Mouse (Mus musculus): ENCODE results near the gene Cmtm3. TPM values are rescaled to one million over a fixed set of nuclear protein-coding genes. Genes with fewer than 3 reads are reported as not detected.
"Not testable (repeated sequence)": the region's sequence is repeated elsewhere in the genome, so short reads cannot be mapped to it uniquely, and the experiment has no call there.

Gene Cmtm3
- polyA plus RNA-seq (2015; fragmentation: Nextera tagmentation; extraction: Ambion mirVana): 24.9 and 25.0 TPM in 2 replicates

DNA sequence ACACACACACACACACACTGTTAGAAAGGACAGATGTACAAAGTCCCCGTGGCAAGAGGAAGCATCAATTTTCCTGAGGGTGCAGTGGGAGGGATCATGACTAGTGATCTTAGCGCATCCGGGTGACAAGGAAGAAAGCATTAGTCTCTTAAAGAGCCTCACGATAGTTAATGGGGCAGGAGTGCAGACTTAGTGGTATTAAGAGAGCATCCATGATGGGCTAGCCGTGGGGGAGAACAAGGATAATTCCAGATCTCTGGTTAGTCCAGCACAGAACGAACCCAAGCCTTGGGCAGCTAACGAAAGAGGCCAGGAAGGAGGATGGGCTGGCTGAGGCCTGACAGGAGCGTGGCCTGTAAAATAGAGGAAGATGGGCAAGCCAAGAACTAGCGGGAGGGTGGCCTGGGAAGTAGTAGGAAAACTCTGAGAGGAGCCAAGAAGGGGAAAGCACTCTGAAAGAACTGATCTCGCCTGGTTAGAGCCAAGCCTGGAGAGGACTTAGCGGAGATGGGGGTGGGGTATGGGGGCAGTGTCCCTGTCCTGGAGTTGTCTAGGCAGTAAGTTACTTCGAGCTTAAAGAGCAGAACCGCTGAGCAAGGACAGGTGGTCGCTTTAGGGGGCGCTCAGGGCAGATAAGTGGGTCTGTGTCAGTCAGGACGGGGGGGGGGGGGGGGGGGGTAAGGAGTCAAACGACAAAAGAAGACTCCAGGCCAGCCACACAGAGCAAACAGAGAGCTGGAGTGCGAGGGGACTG is at the start of gene Cmtm3:
Cmtm3 (plus strand) TSS at position 182 of the 754 bp plus-strand sequence.
- peak within 1 kb of the TSS; percentile 85 for H3K27ac ChIP-seq (ENCODE audit: low read depth)

DNA sequence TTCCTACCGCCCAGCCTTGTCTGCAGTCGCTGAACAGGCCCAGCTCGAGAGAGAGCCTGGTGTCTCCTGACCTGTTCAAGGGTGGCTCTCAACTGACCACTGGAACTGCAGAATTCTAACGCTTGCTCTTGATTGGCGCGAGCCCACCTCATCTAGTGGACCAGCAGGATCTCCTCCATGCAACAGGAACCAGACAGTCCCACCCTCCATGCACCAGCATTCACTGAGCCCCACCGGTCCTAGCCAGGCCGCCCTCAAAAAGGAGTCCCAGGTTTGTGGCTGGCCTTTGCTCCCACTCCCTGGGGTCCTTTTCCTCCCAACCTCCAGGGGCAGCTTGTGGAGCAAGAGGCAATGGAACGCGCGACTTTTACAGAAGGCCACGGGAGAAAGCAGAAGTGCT is 46.1 kb upstream of the Cmtm3 start, which contains the start of gene Cmtm2a:
Cmtm2a (minus strand) TSS at position 101 of the 400 bp plus-strand sequence.
- not testable (repeated sequence) for H3K27ac ChIP-seq (ENCODE audit: low read depth); H3K36me3 ChIP-seq (replicated peaks; ENCODE audit: insufficient read depth, low read length); H3K4me2 ChIP-seq (ENCODE audit: low read depth, low read length); ATAC-seq; H3K9ac ChIP-seq (replicated peaks); H3K4me3 ChIP-seq (ENCODE audit: low read depth, low read length); H3K27me3 ChIP-seq (ENCODE audit: insufficient read depth, low read length); DNase-seq; H3K9me3 ChIP-seq (ENCODE audit: low read length); H3K4me1 ChIP-seq (ENCODE audit: insufficient read depth)
- WGBS (ENCODE audit: insufficient replicate concordance): 73% methylated on average over 12 of the region's 12 CpGs

More for the DNA sequence above, at the start of gene Cmtm3:
- peak within 1 kb of the TSS; percentile 78 for H3K4me2 ChIP-seq (ENCODE audit: low read depth, low read length)
- H3K4me3 ChIP-seq (ENCODE audit: low read depth, low read length): peak within 1 kb of the TSS; percentile 51
- ATAC-seq: no peak
- H3K9ac ChIP-seq (replicated peaks): peak within 1 kb of the TSS; percentile 69
- no peaks in the 10 kb centered on the region for H3K36me3 ChIP-seq (replicated peaks; ENCODE audit: insufficient read depth, low read length)
- H3K9me3 ChIP-seq (ENCODE audit: low read length): no peaks in the 10 kb centered on the region
- peak; percentile 16 for DNase-seq
- 28% methylated on average over 16 of the region's 18 CpGs for WGBS (ENCODE audit: insufficient replicate concordance)
- no peaks in the 10 kb centered on the region for H3K27me3 ChIP-seq (ENCODE audit: insufficient read depth, low read length)
- peaks cover 5% of the 10 kb centered on the region for H3K4me1 ChIP-seq (ENCODE audit: insufficient read depth)
- TF ChIP-seq CTCF (IDR thresholded peaks at IDR 0.05; ENCODE audit: low read depth) (no peak), EP300 (IDR thresholded peaks at IDR 0.05; ENCODE audit: low read depth) (no peak)

DNA sequence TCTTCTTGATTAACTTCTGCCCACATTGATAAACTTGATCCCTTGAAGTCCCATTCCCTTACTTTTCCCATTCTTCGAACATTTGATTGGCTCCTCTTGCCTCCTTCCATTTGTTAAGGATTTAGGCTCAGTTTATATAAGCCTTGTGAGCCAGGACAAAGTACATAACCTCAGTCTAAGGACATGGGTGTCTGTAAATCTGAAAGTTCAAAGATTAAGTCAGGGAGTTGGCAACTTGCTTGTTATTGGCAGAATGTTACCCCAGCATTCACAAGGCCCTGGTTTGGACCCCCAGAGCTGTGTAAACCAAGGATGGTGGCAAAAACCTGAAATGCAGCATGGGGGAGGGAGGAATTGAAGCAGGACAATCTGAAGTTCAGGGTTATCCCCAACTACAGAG is 44.8 kb upstream of the Cmtm3 start:
- Histone ChIP-seq H3K27ac (ENCODE audit: low read depth) (no peak overlapping the region), H3K9ac (replicated peaks) (no peak overlapping the region), H3K9me3 (ENCODE audit: low read length) (no peaks in the 10 kb centered on the region), H3K36me3 (replicated peaks; ENCODE audit: insufficient read depth, low read length) (no peaks in the 10 kb centered on the region), H3K27me3 (ENCODE audit: insufficient read depth, low read length) (no peaks in the 10 kb centered on the region), H3K4me1 (ENCODE audit: insufficient read depth) (no peaks in the 10 kb centered on the region), H3K4me3 (ENCODE audit: low read depth, low read length) (no peak overlapping the region), H3K4me2 (ENCODE audit: low read depth, low read length) (no peak overlapping the region)
- DNase-seq (no peak), ATAC-seq (no peak)
- WGBS (ENCODE audit: insufficient replicate concordance): 68% methylated on average over 1 of the region's 1 CpGs
- TF ChIP-seq CTCF (IDR thresholded peaks at IDR 0.05; ENCODE audit: low read depth): no peak
- no peak for TF ChIP-seq EP300 (IDR thresholded peaks at IDR 0.05; ENCODE audit: low read depth)

DNA sequence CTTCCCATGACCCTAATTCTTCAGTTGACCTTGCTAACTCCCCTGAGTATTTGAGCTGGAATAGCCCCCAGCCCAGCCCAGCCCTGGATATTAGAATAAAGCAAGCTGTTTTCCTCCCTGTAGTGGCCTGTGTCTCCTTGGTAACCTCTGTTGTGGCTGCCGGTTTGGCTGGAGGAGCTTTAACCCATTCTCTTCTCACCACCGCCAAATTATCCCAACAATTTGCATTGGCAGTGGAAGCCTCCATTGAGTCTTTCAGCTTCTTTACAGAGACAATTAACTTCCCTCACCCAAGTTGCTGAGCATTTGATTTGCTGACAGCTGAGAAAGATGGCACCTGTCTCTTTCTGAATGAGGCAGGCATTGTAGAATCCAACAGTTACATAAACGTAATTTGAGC is 37.6 kb upstream of the Cmtm3 start:
- not testable (repeated sequence) for ATAC-seq; H3K4me1 ChIP-seq (ENCODE audit: insufficient read depth); H3K27me3 ChIP-seq (ENCODE audit: insufficient read depth, low read length); H3K9me3 ChIP-seq (ENCODE audit: low read length); H3K9ac ChIP-seq (replicated peaks); H3K4me2 ChIP-seq (ENCODE audit: low read depth, low read length); H3K27ac ChIP-seq (ENCODE audit: low read depth); H3K36me3 ChIP-seq (replicated peaks; ENCODE audit: insufficient read depth, low read length); H3K4me3 ChIP-seq (ENCODE audit: low read depth, low read length); DNase-seq
- WGBS (ENCODE audit: insufficient replicate concordance): 39% methylated on average over 3 of the region's 3 CpGs

DNA sequence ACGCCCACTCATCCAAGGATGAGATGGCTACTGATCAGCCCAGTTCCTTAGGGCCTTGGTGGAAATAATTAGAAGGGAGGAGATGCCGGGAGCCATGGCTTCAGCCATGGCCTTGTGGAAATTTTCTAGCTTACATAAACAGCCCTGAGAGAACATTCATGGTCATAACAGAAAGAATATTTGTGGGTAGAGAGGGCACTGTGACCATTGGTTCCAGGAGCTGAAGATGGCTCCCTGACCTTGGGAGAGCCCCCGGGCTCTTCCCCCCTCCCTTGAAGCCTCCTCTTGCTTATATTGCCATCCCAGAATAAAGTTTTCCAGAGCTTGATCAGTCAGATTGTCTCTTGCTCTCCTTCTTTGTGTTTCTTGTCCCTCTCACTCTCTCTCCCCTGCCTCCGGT is 36.7 kb upstream of the Cmtm3 start:
- not testable (repeated sequence) for H3K27ac ChIP-seq (ENCODE audit: low read depth); H3K27me3 ChIP-seq (ENCODE audit: insufficient read depth, low read length); H3K4me3 ChIP-seq (ENCODE audit: low read depth, low read length); H3K36me3 ChIP-seq (replicated peaks; ENCODE audit: insufficient read depth, low read length); DNase-seq; H3K4me2 ChIP-seq (ENCODE audit: low read depth, low read length); H3K4me1 ChIP-seq (ENCODE audit: insufficient read depth); ATAC-seq; H3K9ac ChIP-seq (replicated peaks); H3K9me3 ChIP-seq (ENCODE audit: low read length)
- 84% methylated on average over 4 of the region's 4 CpGs for WGBS (ENCODE audit: insufficient replicate concordance)

DNA sequence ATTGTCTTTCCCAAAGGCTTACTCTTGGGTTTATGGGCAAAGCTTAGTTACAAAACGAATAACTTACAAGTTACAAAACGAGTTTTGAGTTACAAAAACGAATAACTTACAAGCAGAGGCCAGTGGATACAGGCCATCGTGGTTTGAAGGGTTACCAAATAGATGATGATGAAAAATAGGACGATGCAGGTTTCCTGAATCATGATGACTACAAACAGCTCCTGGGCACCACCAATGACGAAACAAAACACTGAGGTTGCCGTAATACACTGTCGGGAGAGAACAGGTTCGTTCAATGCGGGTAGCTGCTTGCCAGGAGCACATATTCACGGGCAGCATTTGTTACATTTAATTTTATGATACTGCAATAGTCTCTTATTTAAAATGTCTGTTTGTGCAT is 34.2 kb upstream of the Cmtm3 start:
- no peak for ATAC-seq
- Histone ChIP-seq H3K4me3 (ENCODE audit: low read depth, low read length) (no peak overlapping the region), H3K4me2 (ENCODE audit: low read depth, low read length) (no peak overlapping the region), H3K27me3 (ENCODE audit: insufficient read depth, low read length) (no peaks in the 10 kb centered on the region), H3K27ac (ENCODE audit: low read depth) (no peak overlapping the region), H3K9ac (replicated peaks) (no peak overlapping the region), H3K36me3 (replicated peaks; ENCODE audit: insufficient read depth, low read length) (no peaks in the 10 kb centered on the region), H3K9me3 (ENCODE audit: low read length) (no peaks in the 10 kb centered on the region), H3K4me1 (ENCODE audit: insufficient read depth) (no peaks in the 10 kb centered on the region)
- TF ChIP-seq EP300 (IDR thresholded peaks at IDR 0.05; ENCODE audit: low read depth): no peak
- no peak for TF ChIP-seq CTCF (IDR thresholded peaks at IDR 0.05; ENCODE audit: low read depth)
- WGBS (ENCODE audit: insufficient replicate concordance): 65% methylated on average over 11 of the region's 11 CpGs
- no peak for DNase-seq

DNA sequence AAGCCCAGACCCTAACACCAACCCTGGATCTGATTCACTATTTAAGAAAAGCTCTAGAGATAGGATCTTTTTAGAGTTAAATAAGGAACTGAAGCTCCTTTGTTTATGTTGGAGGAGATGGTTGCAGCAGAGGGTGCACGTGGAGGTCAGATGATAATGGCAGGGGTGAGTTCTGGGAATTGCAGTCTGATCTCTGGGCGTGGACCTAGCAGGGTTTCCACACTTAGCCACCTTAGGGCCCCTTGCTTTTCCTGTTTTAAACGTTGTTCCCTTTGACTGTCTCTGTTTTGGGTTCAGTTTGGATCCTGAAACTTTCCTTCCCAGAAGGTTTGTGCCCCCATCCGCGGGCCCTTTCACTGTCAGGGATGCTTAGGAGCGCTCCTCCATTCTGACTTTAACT is 30.9 kb upstream of the Cmtm3 start:
- H3K4me1 ChIP-seq (ENCODE audit: insufficient read depth); ATAC-seq: not testable (repeated sequence)
- WGBS (ENCODE audit: insufficient replicate concordance): 34% methylated on average over 6 of the region's 6 CpGs

DNA sequence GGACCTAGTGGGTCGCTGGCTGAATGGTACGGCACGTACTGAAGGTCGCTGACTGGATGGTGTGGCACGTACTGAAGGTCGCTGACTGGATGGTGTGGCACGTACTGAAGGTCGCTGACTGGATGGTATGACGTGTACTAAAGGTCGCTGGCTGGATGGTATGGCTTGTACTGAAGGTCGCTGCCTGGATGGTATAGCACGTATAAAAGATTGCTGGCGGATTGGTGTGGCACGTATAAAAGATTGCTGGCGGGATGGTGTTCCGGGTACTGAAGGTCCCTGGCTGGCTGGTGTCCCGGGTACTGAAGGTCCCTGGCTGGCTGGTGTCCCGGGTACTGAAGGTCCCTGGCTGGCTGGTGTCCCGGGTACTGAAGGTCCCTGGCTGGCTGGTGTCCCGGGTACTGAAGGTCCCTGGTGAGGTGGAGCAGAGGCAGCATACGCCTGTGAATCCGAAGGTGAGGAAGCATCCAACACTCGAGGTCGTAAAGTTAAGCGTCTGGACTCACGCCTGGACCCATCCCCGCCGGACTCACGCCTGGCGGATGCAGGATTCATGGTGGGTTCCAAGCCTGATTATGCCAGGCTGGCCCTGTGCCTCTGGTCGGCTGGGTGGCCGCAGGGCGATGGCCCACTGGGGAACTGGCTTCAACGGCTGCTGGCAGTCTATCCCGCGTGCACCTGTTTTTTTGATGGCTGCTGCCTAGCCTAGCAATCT is 29.6 kb upstream of the Cmtm3 start, which contains the start of the genes Gm45711 and Cmtm1:
Gm45711 (minus strand) TSS at position 641 of the 715 bp plus-strand sequence.
Cmtm1 (minus strand) TSS at position 705 of the 715 bp plus-strand sequence.
- H3K27ac ChIP-seq (ENCODE audit: low read depth); ATAC-seq; H3K4me2 ChIP-seq (ENCODE audit: low read depth, low read length); DNase-seq; H3K36me3 ChIP-seq (replicated peaks; ENCODE audit: insufficient read depth, low read length); H3K4me1 ChIP-seq (ENCODE audit: insufficient read depth); H3K27me3 ChIP-seq (ENCODE audit: insufficient read depth, low read length); H3K4me3 ChIP-seq (ENCODE audit: low read depth, low read length); H3K9ac ChIP-seq (replicated peaks); H3K9me3 ChIP-seq (ENCODE audit: low read length): not testable (repeated sequence)
- 78% methylated on average over 33 of the region's 36 CpGs for WGBS (ENCODE audit: insufficient replicate concordance)

More for the DNA sequence above, 30.9 kb upstream of the Cmtm3 start:
- H3K9me3 ChIP-seq (ENCODE audit: low read length); H3K4me3 ChIP-seq (ENCODE audit: low read depth, low read length); H3K27me3 ChIP-seq (ENCODE audit: insufficient read depth, low read length); H3K27ac ChIP-seq (ENCODE audit: low read depth); H3K9ac ChIP-seq (replicated peaks); DNase-seq; H3K4me2 ChIP-seq (ENCODE audit: low read depth, low read length); H3K36me3 ChIP-seq (replicated peaks; ENCODE audit: insufficient read depth, low read length): not testable (repeated sequence)

DNA sequence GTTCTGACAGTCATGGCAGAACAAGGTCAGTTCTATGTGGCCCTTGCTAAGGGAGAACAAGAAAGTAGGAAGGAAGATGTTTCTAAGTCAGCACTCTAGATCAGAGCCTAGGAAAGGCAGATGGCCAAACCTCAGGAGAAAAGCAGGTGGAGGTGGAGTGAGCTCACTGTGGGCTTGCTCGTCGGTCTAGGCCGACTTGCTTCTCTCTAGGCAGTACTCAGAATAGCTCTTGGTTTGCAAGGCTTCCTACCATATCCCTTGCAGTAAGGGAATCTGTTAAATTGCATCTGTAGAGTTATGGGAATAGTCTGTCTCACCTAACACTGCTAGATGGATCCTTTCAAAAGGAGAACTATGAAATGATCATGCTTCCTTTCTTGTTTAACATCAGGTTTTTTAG is 27.2 kb upstream of the Cmtm3 start:
- H3K4me1 ChIP-seq (ENCODE audit: insufficient read depth); ATAC-seq; H3K27ac ChIP-seq (ENCODE audit: low read depth); H3K4me3 ChIP-seq (ENCODE audit: low read depth, low read length); H3K27me3 ChIP-seq (ENCODE audit: insufficient read depth, low read length); H3K4me2 ChIP-seq (ENCODE audit: low read depth, low read length); H3K9me3 ChIP-seq (ENCODE audit: low read length); H3K9ac ChIP-seq (replicated peaks); DNase-seq; H3K36me3 ChIP-seq (replicated peaks; ENCODE audit: insufficient read depth, low read length): not testable (repeated sequence)
- 70% methylated on average over 3 of the region's 3 CpGs for WGBS (ENCODE audit: insufficient replicate concordance)

All from liver, postnatal 0 days (tissue).